Mouse (Mus musculus) liver, postnatal 0 days (tissue): Measurements from ENCODE around the gene Qtrt1. TPM values are rescaled to one million over a fixed set of nuclear protein-coding genes. Genes with fewer than 3 reads are reported as not detected.

Experiments
- ATAC-seq: fragments of 200-750 bp; cut with Nextera tagmentation; 2 replicates; pipeline ENCODE4 v1.8.0; 2017; ENCODE audit warnings: mild to moderate bottlenecking, moderate library complexity
- DNase-seq: peaks from one replicate; pipeline ENCODE4 v3.0.0-alpha.2; 2016
- H3K27ac ChIP-seq: fragments of 300-500 bp; sonication (generic); 2 replicates; pipeline ENCODE4 v1.5.1; 2014; ENCODE audit warnings: antibody characterized with exemption, moderate library complexity, mild to moderate bottlenecking, low read depth
- H3K27me3 ChIP-seq: fragments of 300-500 bp; sonication (generic); 2 replicates; pipeline ENCODE4 v1.6.1; 2014; ENCODE audit warnings: low read length, control low read depth, mixed read lengths; ENCODE audit not compliant: insufficient read depth
- H3K36me3 ChIP-seq: fragments of 300-500 bp; sonication (generic); replicated peaks from 2 replicates; pipeline ENCODE4 v1.6.1; 2014; ENCODE audit warnings: mild to moderate bottlenecking, control low read depth, low read length, moderate library complexity, mixed read lengths; ENCODE audit not compliant: insufficient read depth
- H3K4me1 ChIP-seq: fragments of 300-500 bp; sonication (generic); 2 replicates; pipeline ENCODE4 v1.6.1; 2014; ENCODE audit warnings: antibody characterized with exemption, mild to moderate bottlenecking, control low read depth; ENCODE audit not compliant: insufficient read depth
- H3K4me2 ChIP-seq: fragments of 300-500 bp; sonication (generic); 2 replicates; pipeline ENCODE4 v1.6.1; 2014; ENCODE audit warnings: low read depth, mild to moderate bottlenecking, low read length, moderate library complexity, mixed read lengths
- H3K4me3 ChIP-seq: fragments of 300-500 bp; sonication (generic); 2 replicates; pipeline ENCODE4 v1.5.1; 2014; ENCODE audit warnings: low read depth, low read length
- H3K9ac ChIP-seq: fragments of 300-500 bp; sonication (generic); replicated peaks from 2 replicates; pipeline ENCODE4 v1.6.1; 2014; ENCODE audit warnings: mild to moderate bottlenecking, moderate library complexity
- H3K9me3 ChIP-seq: fragments of 300-500 bp; sonication (generic); 2 replicates; pipeline ENCODE4 v1.6.1; 2016; ENCODE audit warnings: mild to moderate bottlenecking, control low read depth, low read length, mixed read lengths
- CTCF ChIP-seq: sonication (generic); IDR thresholded peaks from 2 replicates; pipeline ENCODE4 v1.5.1; 2016; ENCODE audit warnings: antibody characterized with exemption, low read depth
- EP300 ChIP-seq: IDR thresholded peaks from 2 replicates; pipeline ENCODE4 v1.6.1; 2016; ENCODE audit warnings: antibody characterized with exemption, low read depth, mild to moderate bottlenecking
- WGBS: fragments of 180-500 bp; shearing (Covaris S2); extraction: QIAGEN DNeasy Blood & Tissue Kit; methylation state at CpG from one replicate; pipeline ENCODE4 v1.1.7; 2014; ENCODE audit not compliant: insufficient replicate concordance; 5-methylcytosine and 5-hydroxymethylcytosine counted together
- polyA plus RNA-seq: library from polyadenylated mRNA; unstranded; fragments of >200 nt; fragmentation: Nextera tagmentation; extraction: Ambion mirVana; gene quantifications from 2 replicates; pipeline ENCODE4 v1.2.1, GENCODE M21; 2015

The Qtrt1 gene
- polyA plus RNA-seq, 1 experiment from 2014 or later, result 13.7 TPM

GRCm38 (mm10) chr9:21408624-21409023 lies 3.0 kb upstream of the Qtrt1 start:
- H3K9me3 ChIP-seq, result no peaks in the 10 kb centered on the region
- no peak overlapping the region for H3K4me3 ChIP-seq
- no peak for ATAC-seq
- no peak for TF ChIP-seq CTCF
- no peak for TF ChIP-seq EP300
- no peak for DNase-seq
- peaks cover 17% of the 10 kb centered on the region for H3K4me1 ChIP-seq
- WGBS, result 61% methylated on average over 7 of the region's 7 CpGs
- H3K27me3 ChIP-seq, result no peaks in the 10 kb centered on the region
- H3K9ac ChIP-seq, result no peak overlapping the region
- H3K36me3 ChIP-seq, result peaks cover 30% of the 10 kb centered on the region
- H3K27ac ChIP-seq, result no peak overlapping the region
- no peak overlapping the region for H3K4me2 ChIP-seq

GRCm38 (mm10) chr9:21409592-21410317 lies 1.9 kb upstream of the Qtrt1 start:
- no peak for ATAC-seq
- DNase-seq, result peak; percentile 89
- Histone ChIP-seq H3K27me3 (no peaks in the 10 kb centered on the region), H3K9ac (no peak overlapping the region), H3K4me1 (peaks cover 17% of the 10 kb centered on the region), H3K36me3 (peaks cover 20% of the 10 kb centered on the region), H3K4me3 (no peak overlapping the region), H3K4me2 (no peak overlapping the region), H3K27ac (no peak overlapping the region), H3K9me3 (no peaks in the 10 kb centered on the region)
- 31% methylated on average over 9 of the region's 9 CpGs for WGBS
- TF ChIP-seq CTCF, result peak; percentile 88
- TF ChIP-seq EP300, result no peak

- no peak overlapping the region for H3K4me2 ChIP-seq
- no peaks in the 10 kb centered on the region for H3K27me3 ChIP-seq
- no peak for DNase-seq
- peaks cover 3% of the 10 kb centered on the region; the same call in 1 of the 2 replicates for H3K4me1 ChIP-seq
- no peak for ATAC-seq
- WGBS, result 91% methylated on average over 2 of the region's 2 CpGs
- H3K36me3 ChIP-seq, result peaks cover 26% of the 10 kb centered on the region
- no peak for TF ChIP-seq CTCF
- no peak for TF ChIP-seq EP300
- no peaks in the 10 kb centered on the region for H3K9me3 ChIP-seq
- H3K9ac ChIP-seq, result no peak overlapping the region
- no peak overlapping the region for H3K4me3 ChIP-seq
- no peak overlapping the region for H3K27ac ChIP-seq
These were observed 6.2 kb downstream of the Qtrt1 start for GRCm38 (mm10) chr9:21417866-21418265.

- 68% methylated on average over 2 of the region's 2 CpGs for WGBS
These were observed 8.0 kb downstream of the Qtrt1 start for GRCm38 (mm10) chr9:21419646-21420045.

GRCm38 (mm10) chr9:21424631-21425555 lies 13.3 kb downstream of the Qtrt1 start, which contains the start of gene Dnm2:
Gene Dnm2, plus strand, starts transcription at chr9:21424908.
- peak within 1 kb of the TSS; percentile 99 for H3K9ac ChIP-seq
- H3K36me3 ChIP-seq, result peaks cover 11% of the 10 kb centered on the region
- TF ChIP-seq CTCF, result no peak
- TF ChIP-seq EP300, result peak; percentile 87
- ATAC-seq (peak; percentile 97), DNase-seq (peak; percentile 97)
- WGBS, result under 1% methylated on average over 71 of the region's 82 CpGs
- H3K27ac ChIP-seq, result peak within 1 kb of the TSS; percentile 94
- H3K27me3 ChIP-seq, result no peaks in the 10 kb centered on the region
- H3K4me3 ChIP-seq, result peak within 1 kb of the TSS; percentile 96
- H3K9me3 ChIP-seq, result no peaks in the 10 kb centered on the region
- peaks cover 36% of the 10 kb centered on the region for H3K4me1 ChIP-seq
- H3K4me2 ChIP-seq, result peak within 1 kb of the TSS; percentile 94

More at GRCm38 (mm10) chr9:21419646-21420045, 8.0 kb downstream of the Qtrt1 start:
- DNase-seq (no peak), ATAC-seq (no peak)
- Histone ChIP-seq H3K9me3 (no peaks in the 10 kb centered on the region), H3K9ac (no peak overlapping the region), H3K27ac (no peak overlapping the region), H3K4me1 (peaks cover 10% of the 10 kb centered on the region; the same call in 1 of the 2 replicates), H3K4me2 (no peak overlapping the region), H3K27me3 (no peaks in the 10 kb centered on the region), H3K36me3 (peaks cover 26% of the 10 kb centered on the region), H3K4me3 (no peak overlapping the region)
- TF ChIP-seq CTCF, result no peak
- TF ChIP-seq EP300, result no peak

- H3K4me2 ChIP-seq, result peak overlapping the region; percentile 94
- H3K4me1 ChIP-seq, result peaks cover 42% of the 10 kb centered on the region
- H3K9ac ChIP-seq, result peak overlapping the region; percentile 99
- peak overlapping the region; percentile 96 for H3K4me3 ChIP-seq
- ATAC-seq (no peak), DNase-seq (peak; percentile 36)
- no peak for TF ChIP-seq CTCF
- no peak for TF ChIP-seq EP300
- peaks cover 6% of the 10 kb centered on the region for H3K36me3 ChIP-seq
- 3% methylated on average over 6 of the region's 6 CpGs for WGBS
- no peaks in the 10 kb centered on the region for H3K27me3 ChIP-seq
- no peaks in the 10 kb centered on the region for H3K9me3 ChIP-seq
- H3K27ac ChIP-seq, result peak overlapping the region; percentile 94
These were observed 13.9 kb downstream of the Qtrt1 start for GRCm38 (mm10) chr9:21425556-21425945.
